Mouse (Mus musculus): ENCODE measurements around the gene She. TPM values are rescaled to one million over a fixed set of nuclear protein-coding genes. Genes with fewer than 3 reads are reported as not detected.
"Not testable (repeated sequence)": the region's sequence is repeated elsewhere in the genome, so short reads cannot be mapped to it uniquely, and the experiment has no call there.

She gene
- 10 to 100 TPM; 12.1 to 14.7 TPM for total RNA-seq (2021)

- DNase-seq (ENCODE audit: low spot score) = peak; percentile 49
Measured at GRCm38 (mm10) chr3:89830815-89831591, at the start of gene She. Gene She (plus strand): TSS chr3:89831370.

GRCm38 (mm10) chr3:89781640-89782039 lies 49.5 kb upstream of the She start:
- intact Hi-C loops (cut with DNase I) = loop anchor here (10.0 kb wide), 2 partner anchors 173 to 293 kb away; partner anchors contain the start of gene Tpm3
- no peak for DNase-seq (ENCODE audit: low spot score)

More at GRCm38 (mm10) chr3:89830815-89831591, at the start of gene She:
- intact Hi-C loops (cut with DNase I) = no loop called here

- intact Hi-C loops (cut with DNase I) = loop anchor here (10.0 kb wide), 2 partner anchors 170 to 290 kb away; partner anchors contain the start of gene Tpm3
- DNase-seq (ENCODE audit: low spot score) = peak; percentile 71
Measured at GRCm38 (mm10) chr3:89784991-89785753, 46.0 kb upstream of the She start.

- DNase-seq (ENCODE audit: low spot score) = no peak
- intact Hi-C loops (cut with DNase I) = loop anchor here (1.0 to 10.0 kb wide), 3 partner anchors 72 to 289 kb away; partner anchors contain the start of gene Tpm3
Measured at GRCm38 (mm10) chr3:89786275-89786674, 44.9 kb upstream of the She start.

- intact Hi-C loops (cut with DNase I) = loop anchor here (10.0 kb wide), 2 partner anchors 166 to 286 kb away; partner anchors contain the start of gene Tpm3
- DNase-seq (ENCODE audit: low spot score) = no peak
Measured at GRCm38 (mm10) chr3:89788680-89789352, 42.4 kb upstream of the She start.

GRCm38 (mm10) chr3:89794616-89795015 lies 36.6 kb upstream of the She start:
- intact Hi-C loops (cut with DNase I) = no loop called here
- DNase-seq (ENCODE audit: low spot score) = no peak

GRCm38 (mm10) chr3:89795746-89796145 lies 35.4 kb upstream of the She start:
- intact Hi-C loops (cut with DNase I) = no loop called here
- no peak for DNase-seq (ENCODE audit: low spot score)

GRCm38 (mm10) chr3:89796358-89796757 lies 34.8 kb upstream of the She start:
- intact Hi-C loops (cut with DNase I) = no loop called here
- no peak for DNase-seq (ENCODE audit: low spot score)

GRCm38 (mm10) chr3:89798518-89798917 lies 32.7 kb upstream of the She start:
- DNase-seq (ENCODE audit: low spot score) = no peak
- intact Hi-C loops (cut with DNase I) = no loop called here

- intact Hi-C loops (cut with DNase I) = no loop called here
- no peak for DNase-seq (ENCODE audit: low spot score)
Measured at GRCm38 (mm10) chr3:89799476-89799875, 31.7 kb upstream of the She start.

GRCm38 (mm10) chr3:89800078-89800477 lies 31.1 kb upstream of the She start:
- intact Hi-C loops (cut with DNase I); DNase-seq (ENCODE audit: low spot score): not testable (repeated sequence)

GRCm38 (mm10) chr3:89800774-89801506 lies 30.2 kb upstream of the She start:
- intact Hi-C loops (cut with DNase I) = no loop called here
- no peak for DNase-seq (ENCODE audit: low spot score)

- intact Hi-C loops (cut with DNase I) = no loop called here
- DNase-seq (ENCODE audit: low spot score) = no peak
Measured at GRCm38 (mm10) chr3:89801507-89801847, 29.7 kb upstream of the She start.

GRCm38 (mm10) chr3:89802876-89803275 lies 28.3 kb upstream of the She start:
- no peak for DNase-seq (ENCODE audit: low spot score)
- intact Hi-C loops (cut with DNase I) = no loop called here

GRCm38 (mm10) chr3:89805179-89805578 lies 26.0 kb upstream of the She start:
- DNase-seq (ENCODE audit: low spot score) = no peak
- intact Hi-C loops (cut with DNase I) = no loop called here

GRCm38 (mm10) chr3:89806751-89807150 lies 24.4 kb upstream of the She start:
- no peak for DNase-seq (ENCODE audit: low spot score)
- intact Hi-C loops (cut with DNase I) = no loop called here

GRCm38 (mm10) chr3:89807171-89807570 lies 24.0 kb upstream of the She start:
- DNase-seq (ENCODE audit: low spot score) = no peak
- intact Hi-C loops (cut with DNase I) = no loop called here

- no peak for DNase-seq (ENCODE audit: low spot score)
Measured at GRCm38 (mm10) chr3:89807881-89808280, 23.3 kb upstream of the She start.

GRCm38 (mm10) chr3:89808638-89809037 lies 22.5 kb upstream of the She start:
- DNase-seq (ENCODE audit: low spot score) = no peak
- intact Hi-C loops (cut with DNase I) = no loop called here

More at GRCm38 (mm10) chr3:89807881-89808280, 23.3 kb upstream of the She start:
- intact Hi-C loops (cut with DNase I) = no loop called here

- intact Hi-C loops (cut with DNase I) = no loop called here
- DNase-seq (ENCODE audit: low spot score) = no peak
Measured at GRCm38 (mm10) chr3:89810841-89811240, 20.3 kb upstream of the She start.

All from heart, postnatal 25 days (tissue).